Mouse (Mus musculus): Measurements from ENCODE around the gene Gcgr. TPM values are rescaled to one million over a fixed set of nuclear protein-coding genes. Genes with fewer than 3 reads are reported as not detected.

Gene Gcgr
- polyA plus RNA-seq, 1 experiment from 2014 or later, result 0.29 TPM

DNA sequence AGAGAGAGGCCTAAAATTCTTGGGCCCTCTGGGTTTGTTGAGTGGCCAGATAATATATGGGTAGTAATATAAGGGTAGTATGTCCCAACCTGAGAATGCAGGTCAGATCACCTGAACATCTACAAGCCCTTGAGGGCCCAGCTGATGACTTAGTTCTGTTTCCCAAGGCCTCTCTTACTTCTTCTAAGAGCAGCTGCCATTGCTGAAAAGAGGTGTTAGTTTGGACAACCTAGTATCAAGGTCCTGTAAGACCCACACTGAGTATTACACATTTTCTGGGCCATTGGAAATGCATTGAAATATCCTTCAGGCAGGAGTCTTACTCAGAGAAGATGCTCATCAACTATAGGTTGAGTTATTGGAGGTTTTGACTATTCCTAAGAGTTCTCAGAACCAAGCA lies 45.4 kb downstream of the Gcgr start:
- Histone ChIP-seq H3K4me2 (replicated peaks) (no peak overlapping the region), H3K4me1 (peaks cover 45% of the 10 kb centered on the region), H3K27ac (replicated peaks) (no peak overlapping the region), H3K4me3 (no peak overlapping the region), H3K9ac (replicated peaks) (no peak overlapping the region), H3K36me3 (peaks cover 33% of the 10 kb centered on the region), H3K9me3 (no peaks in the 10 kb centered on the region), H3K27me3 (no peaks in the 10 kb centered on the region)
- no peak for ATAC-seq (ENCODE audit: low FRiP score, low read depth)

DNA sequence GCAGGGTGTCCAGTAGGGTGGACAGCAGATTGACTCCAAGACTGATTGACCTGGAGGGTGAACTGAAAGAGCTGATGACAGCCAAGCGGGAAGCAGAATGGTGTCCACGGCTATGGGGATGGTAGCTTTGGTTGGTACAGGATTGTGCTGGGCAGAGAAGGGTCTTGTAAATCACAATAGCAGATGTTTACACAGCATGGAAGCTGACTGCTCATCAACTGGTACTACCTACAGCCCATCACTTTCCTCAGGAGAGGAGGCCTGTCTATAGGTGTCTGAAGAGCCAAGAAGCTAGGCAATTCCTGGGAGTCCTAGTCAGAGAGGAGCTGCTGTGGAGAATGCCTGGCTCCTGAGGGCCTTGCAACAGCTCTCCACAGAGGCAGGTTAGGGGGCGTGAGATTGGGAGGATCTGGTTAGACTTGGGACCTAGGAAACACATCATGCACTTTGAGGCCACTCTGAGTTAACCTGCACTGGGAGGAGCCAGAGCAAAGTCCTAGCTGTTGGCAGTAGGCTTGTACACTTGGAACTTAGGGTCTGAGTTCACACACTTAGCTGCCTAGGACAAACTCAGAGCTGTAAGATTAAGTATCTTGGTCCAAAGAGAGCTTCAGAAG lies 46.0 kb downstream of the Gcgr start:
- 88% methylated on average over 3 of the region's 3 CpGs for WGBS
- ATAC-seq (ENCODE audit: low FRiP score, low read depth), result no peak

DNA sequence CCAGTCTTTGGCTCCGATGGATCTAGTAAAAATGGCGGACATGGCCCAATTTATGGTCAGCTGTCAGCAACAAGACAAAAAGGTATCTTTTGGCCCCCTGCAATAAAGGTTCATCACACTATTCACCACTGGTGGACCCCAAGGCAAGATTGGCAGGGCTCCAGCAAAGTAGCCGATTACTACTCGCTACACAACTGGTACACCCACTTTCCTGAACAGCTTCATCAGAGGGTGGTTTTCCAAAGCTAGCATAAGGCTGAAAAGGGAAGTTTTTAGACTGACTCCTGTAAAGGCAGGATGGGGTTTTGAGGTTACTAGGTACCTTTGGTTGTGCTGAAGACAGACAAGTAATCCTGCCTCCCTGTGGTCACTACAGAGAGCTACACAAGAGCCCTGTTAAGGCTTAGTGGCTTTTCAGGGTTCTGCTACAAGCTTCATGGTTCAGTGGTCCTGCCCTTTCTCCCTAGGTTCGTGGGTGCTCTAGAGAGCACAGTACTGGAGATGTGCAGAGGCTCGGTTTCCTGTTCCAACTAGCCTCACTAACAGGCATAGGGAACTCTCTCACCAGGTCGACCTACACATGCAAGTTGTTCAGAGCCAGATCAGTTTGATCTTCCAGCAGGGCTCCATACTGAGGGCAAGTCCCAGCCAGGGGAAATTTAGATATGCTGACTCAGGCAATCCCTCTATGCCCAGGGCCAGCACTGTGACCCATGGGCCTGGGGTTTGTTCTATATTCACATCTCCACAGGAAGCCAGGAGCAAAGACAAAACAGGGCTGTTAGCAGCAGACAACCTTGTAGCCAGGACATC lies 46.9 kb downstream of the Gcgr start:
- H3K9ac ChIP-seq (replicated peaks), result no peak overlapping the region
- WGBS, result 83% methylated on average over 7 of the region's 7 CpGs
- no peaks in the 10 kb centered on the region for H3K9me3 ChIP-seq
- no peak overlapping the region for H3K4me2 ChIP-seq (replicated peaks)
- no peak overlapping the region for H3K4me3 ChIP-seq
- peaks cover 42% of the 10 kb centered on the region for H3K4me1 ChIP-seq
- H3K27ac ChIP-seq (replicated peaks), result no peak overlapping the region
- no peak for ATAC-seq (ENCODE audit: low FRiP score, low read depth)
- H3K36me3 ChIP-seq, result peaks cover 27% of the 10 kb centered on the region
- H3K27me3 ChIP-seq, result no peaks in the 10 kb centered on the region

More for the DNA sequence above, 46.0 kb downstream of the Gcgr start:
- H3K9ac ChIP-seq (replicated peaks), result no peak overlapping the region
- no peak overlapping the region for H3K27ac ChIP-seq (replicated peaks)
- no peaks in the 10 kb centered on the region for H3K27me3 ChIP-seq
- H3K4me3 ChIP-seq, result no peak overlapping the region
- no peaks in the 10 kb centered on the region for H3K9me3 ChIP-seq
- peaks cover 39% of the 10 kb centered on the region for H3K4me1 ChIP-seq
- H3K4me2 ChIP-seq (replicated peaks), result no peak overlapping the region
- peaks cover 28% of the 10 kb centered on the region for H3K36me3 ChIP-seq

DNA sequence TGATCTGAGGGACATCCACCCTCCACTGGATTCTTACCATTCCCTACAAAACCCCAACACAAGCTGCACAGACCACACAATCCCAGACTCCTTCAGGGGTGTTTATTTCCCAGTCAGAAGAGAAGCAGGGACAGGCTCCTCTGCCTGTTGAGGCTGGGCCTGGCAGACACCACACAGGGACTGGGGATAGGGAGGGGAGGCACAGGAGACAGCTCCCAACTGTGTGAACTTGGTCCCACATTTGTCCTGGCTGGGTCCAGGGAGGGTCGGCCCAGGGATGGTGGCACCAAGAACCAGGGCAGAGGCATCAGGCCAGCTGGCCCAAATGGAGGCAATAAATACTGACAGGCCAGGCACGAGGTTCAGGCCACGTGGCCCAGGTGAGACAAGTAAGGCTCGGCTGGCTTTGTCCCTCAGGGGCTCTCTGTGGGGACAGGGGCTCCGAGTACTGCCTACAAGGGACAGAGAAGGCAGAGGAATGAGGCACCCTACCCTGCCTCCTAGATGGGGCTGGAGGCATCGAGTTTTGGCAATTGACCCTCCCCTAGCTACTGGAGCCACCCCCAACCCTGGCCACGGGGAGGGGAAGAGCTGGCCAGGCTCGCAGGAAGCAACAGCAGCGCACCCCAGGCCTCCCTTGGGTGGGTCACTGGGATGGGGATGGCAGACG lies 47.7 kb downstream of the Gcgr start:
- Histone ChIP-seq H3K4me2 (replicated peaks) (no peak overlapping the region), H3K9ac (replicated peaks) (no peak overlapping the region), H3K27me3 (no peaks in the 10 kb centered on the region), H3K9me3 (no peaks in the 10 kb centered on the region), H3K4me3 (0 out of 2 replicates have a peak overlapping the region, but pooled peaks have one; percentile 7), H3K36me3 (peaks cover 27% of the 10 kb centered on the region), H3K4me1 (peaks cover 44% of the 10 kb centered on the region), H3K27ac (replicated peaks) (peak overlapping the region; percentile 20)
- ATAC-seq (ENCODE audit: low FRiP score, low read depth), result no peak
- 91% methylated on average over 10 of the region's 10 CpGs for WGBS

DNA sequence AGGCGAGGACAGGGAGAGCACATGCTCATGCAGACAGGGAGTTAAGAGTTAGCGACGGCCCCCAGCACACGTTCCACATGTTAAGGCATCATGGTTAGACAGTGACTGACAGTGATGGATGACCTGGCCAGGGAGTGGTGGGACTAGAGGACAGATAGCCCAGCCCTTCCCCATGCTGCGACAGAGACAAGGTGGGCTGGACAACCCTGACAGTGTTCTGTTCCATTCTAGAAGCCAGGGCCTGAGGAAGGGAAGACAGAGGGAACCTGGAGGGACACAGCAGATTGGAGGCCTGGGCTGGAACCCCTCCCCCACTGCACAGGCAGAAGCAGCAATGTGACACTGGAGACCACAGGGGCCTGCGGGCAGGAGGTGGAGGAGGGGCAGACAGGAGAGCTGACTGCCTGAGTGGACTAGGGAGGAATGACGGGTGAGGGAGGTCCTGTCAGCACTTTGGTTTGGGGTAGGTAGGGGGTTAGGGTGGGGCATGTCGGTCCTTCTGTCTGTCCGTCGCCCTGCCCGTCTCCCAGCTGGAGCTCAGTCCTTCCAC lies 48.3 kb downstream of the Gcgr start:
- 88% methylated on average over 11 of the region's 11 CpGs for WGBS
- no peak overlapping the region; the same call in 1 of the 2 replicates for H3K9ac ChIP-seq (replicated peaks)
- peaks cover 31% of the 10 kb centered on the region for H3K36me3 ChIP-seq
- 0 out of 2 replicates have a peak overlapping the region, but pooled peaks have one; percentile 7 for H3K4me3 ChIP-seq
- H3K4me2 ChIP-seq (replicated peaks), result no peak overlapping the region
- no peak for ATAC-seq (ENCODE audit: low FRiP score, low read depth)
- H3K27ac ChIP-seq (replicated peaks), result peak overlapping the region; percentile 20
- peaks cover 2% of the 10 kb centered on the region; the same call in 1 of the 2 replicates for H3K9me3 ChIP-seq
- no peaks in the 10 kb centered on the region for H3K27me3 ChIP-seq
- H3K4me1 ChIP-seq, result peaks cover 43% of the 10 kb centered on the region

DNA sequence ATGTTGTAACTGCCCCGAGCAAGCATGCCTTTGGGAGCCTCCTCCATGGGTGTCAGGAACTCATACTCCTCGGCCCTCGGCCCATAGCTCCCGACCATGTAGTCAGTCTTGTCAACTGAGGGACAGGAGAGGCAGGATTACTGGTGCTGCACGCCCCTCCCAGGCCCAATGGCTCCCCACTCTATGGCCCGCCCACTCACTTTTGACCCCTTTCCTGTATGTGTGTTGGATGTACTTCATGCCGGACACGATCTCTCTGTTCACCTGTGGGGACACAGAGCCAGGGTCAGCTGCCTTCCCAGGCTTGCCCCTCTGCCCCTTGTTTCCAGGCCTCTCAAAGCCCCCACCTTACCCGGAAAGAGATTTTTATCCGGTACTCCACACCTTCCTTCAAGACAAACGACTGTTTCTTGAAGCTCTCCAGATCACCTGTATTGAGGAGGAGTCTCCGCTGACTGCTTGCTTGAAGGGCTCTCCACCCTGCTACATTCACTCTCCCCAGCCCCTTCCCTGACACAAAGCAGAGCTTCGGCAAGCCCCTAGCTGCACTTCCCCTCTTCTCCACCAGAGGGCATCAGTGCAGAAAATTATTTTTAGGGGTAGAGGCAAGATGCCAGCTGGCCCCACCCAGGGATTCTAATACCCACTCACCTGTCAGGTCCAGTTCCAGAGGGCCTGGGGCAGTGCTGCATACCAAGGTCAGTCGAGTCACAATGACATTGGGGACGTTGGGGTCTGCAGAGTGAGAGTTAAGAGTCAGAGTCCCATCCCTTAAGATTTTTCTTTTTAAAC lies 49.0 kb downstream of the Gcgr start:
- WGBS, result 67% methylated on average over 15 of the region's 15 CpGs
- Histone ChIP-seq H3K36me3 (peaks cover 39% of the 10 kb centered on the region), H3K4me3 (peak overlapping the region; percentile 92), H3K27ac (replicated peaks) (peak overlapping the region; percentile 93), H3K9ac (replicated peaks) (peak overlapping the region; percentile 97; the same call in 1 of the 2 replicates), H3K9me3 (peaks cover 4% of the 10 kb centered on the region; the same call in 1 of the 2 replicates), H3K27me3 (no peaks in the 10 kb centered on the region), H3K4me2 (replicated peaks) (peak overlapping the region; percentile 92), H3K4me1 (peaks cover 37% of the 10 kb centered on the region)
- peak; percentile 23; the same call in 1 of the 2 replicates for ATAC-seq (ENCODE audit: low FRiP score, low read depth)

DNA sequence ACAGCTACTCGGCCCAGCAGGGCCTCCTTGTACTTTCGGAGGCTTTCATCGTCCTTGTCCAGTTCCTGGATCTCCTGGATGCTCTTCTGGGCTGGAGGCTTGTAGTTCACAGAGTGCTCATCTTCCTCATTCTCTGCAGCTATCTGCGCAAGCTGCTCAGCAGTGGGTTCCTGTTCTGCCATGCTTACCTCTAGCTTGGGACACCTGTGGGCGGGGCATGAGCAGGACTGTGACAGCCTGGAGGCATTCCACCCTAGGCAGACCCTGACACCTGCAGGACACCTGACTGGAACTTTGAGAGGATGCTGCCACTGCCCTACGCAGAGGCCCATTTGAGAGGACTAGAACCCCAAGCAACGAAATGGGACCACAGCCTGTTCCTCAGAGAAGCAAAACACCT lies 49.7 kb downstream of the Gcgr start:
- WGBS, result 61% methylated on average over 7 of the region's 7 CpGs
- H3K27ac ChIP-seq (replicated peaks), result peak overlapping the region; percentile 93
- H3K4me3 ChIP-seq, result peak overlapping the region; percentile 92
- H3K27me3 ChIP-seq, result no peaks in the 10 kb centered on the region
- peaks cover 4% of the 10 kb centered on the region; the same call in 1 of the 2 replicates for H3K9me3 ChIP-seq
- peaks cover 43% of the 10 kb centered on the region for H3K36me3 ChIP-seq
- H3K4me1 ChIP-seq, result peaks cover 33% of the 10 kb centered on the region
- H3K9ac ChIP-seq (replicated peaks), result peak overlapping the region; percentile 97
- H3K4me2 ChIP-seq (replicated peaks), result peak overlapping the region; percentile 92
- no peak for ATAC-seq (ENCODE audit: low FRiP score, low read depth)

DNA sequence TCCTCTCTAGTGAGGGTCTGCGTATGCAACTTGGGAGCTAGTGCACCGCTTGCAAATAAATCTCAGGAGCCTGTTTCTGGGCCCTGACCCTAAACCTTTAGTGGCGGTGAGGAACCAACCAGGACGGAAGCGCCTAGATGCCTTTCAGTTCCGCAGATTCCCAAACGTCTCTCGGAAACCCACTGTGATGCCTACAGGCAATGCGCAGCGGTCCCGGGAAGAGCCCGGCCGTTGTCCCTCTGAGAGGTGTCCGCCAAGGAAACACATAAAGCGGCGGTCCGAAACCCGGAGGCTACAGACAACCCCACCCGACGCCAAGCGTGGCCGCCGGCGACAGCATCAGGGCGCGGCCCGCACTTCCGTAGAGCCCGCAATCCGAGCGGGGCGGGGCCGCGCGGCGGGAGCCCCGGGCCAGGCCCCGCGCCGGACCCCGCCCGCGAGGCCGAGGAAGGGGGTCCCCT lies 50.4 kb downstream of the Gcgr start:
- peak overlapping the region; percentile 97 for H3K9ac ChIP-seq (replicated peaks)
- WGBS, result under 1% methylated on average over 37 of the region's 44 CpGs
- peak overlapping the region; percentile 92 for H3K4me2 ChIP-seq (replicated peaks)
- H3K9me3 ChIP-seq, result peaks cover 4% of the 10 kb centered on the region; the same call in 1 of the 2 replicates
- H3K4me1 ChIP-seq, result peaks cover 33% of the 10 kb centered on the region
- H3K4me3 ChIP-seq, result peak overlapping the region; percentile 92
- no peaks in the 10 kb centered on the region for H3K27me3 ChIP-seq
- ATAC-seq (ENCODE audit: low FRiP score, low read depth), result peak; percentile 60
- peaks cover 50% of the 10 kb centered on the region for H3K36me3 ChIP-seq
- H3K27ac ChIP-seq (replicated peaks), result peak overlapping the region; percentile 93

DNA sequence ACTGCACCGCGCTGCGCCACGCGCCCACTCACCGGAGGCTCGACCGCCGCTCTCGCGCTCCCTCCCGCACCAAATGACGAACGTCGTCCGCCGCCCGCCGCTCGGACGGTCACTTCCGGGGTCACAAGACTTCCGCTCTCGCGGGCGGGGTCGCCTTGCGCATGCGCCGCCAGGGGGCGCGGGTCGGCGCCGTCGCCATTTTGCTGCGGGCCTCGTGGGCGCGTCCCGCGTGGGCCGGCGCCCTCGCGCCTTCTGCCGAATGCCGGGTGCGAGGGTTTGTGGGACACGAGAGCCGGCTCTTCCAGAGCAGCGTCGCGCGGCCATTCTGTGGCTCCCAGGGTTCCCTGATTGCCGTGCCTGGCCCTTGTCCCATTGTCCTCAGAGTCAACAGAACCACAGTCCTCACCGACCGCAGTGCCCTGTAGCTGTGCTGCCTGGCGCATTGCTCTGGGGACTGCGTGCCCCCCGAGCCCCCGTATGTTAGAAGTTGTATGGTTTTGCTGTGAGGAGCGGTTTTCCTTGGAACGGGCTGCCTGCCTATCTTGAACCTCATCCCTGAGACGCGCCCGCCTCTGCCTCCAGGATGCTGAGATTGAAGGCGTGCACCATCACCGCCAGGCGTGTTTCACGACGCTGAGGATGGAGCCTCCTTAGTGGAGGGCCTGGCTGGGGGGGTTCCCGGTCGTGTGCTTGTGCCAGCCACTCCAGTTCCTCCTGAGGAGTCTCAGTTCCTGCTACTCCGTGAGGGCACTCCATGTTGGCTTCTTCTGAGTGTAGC lies 51.2 kb downstream of the Gcgr start, which contains the start of gene Arhgdia:
Gene Arhgdia, minus strand, starts transcription at position 135 of the 778 bp plus-strand sequence.
- H3K4me1 ChIP-seq, result peaks cover 33% of the 10 kb centered on the region
- ATAC-seq (ENCODE audit: low FRiP score, low read depth), result peak; percentile 72
- peak within 1 kb of the TSS; percentile 93 for H3K27ac ChIP-seq (replicated peaks)
- H3K36me3 ChIP-seq, result peaks cover 58% of the 10 kb centered on the region
- 4% methylated on average over 67 of the region's 75 CpGs for WGBS
- peak within 1 kb of the TSS; percentile 92 for H3K4me2 ChIP-seq (replicated peaks)
- H3K9me3 ChIP-seq, result peaks cover 4% of the 10 kb centered on the region; the same call in 1 of the 2 replicates
- no peaks in the 10 kb centered on the region for H3K27me3 ChIP-seq
- H3K9ac ChIP-seq (replicated peaks), result peak within 1 kb of the TSS; percentile 97
- peak within 1 kb of the TSS; percentile 92 for H3K4me3 ChIP-seq

DNA sequence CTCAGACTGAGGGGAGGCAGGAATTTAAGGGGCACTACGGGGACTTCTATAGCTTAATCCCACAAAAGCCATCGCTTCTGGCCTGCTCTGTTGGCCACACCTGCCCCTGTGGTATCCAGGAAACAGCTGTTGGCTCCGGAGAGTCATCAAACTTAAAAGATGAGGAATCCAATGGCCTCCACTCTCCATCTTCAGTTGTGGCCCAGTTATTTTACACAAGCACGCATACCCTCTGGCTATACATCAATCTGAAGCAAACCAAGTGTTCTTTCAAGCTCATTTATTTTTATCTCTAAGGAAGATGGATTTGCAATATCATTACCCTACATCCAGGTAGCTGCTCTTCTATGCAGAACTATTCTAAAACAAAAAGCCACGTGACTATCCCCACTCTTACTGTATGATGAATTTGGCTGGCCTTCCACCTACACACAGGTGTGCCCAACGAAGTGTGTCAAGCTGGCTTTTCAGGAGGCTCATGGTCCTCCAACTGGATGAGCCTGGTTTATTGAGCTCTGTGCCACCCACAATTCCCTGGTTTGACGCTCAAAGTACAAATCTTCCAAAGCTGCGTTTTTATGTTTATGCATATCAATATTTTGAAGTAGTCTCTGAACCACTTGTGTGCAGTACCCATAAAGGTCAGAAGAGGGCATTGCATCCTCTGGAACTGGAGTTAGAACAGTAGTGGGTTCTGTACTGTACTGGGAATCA lies 51.9 kb downstream of the Gcgr start:
- Histone ChIP-seq H3K4me2 (replicated peaks) (peak overlapping the region; percentile 92), H3K27me3 (no peaks in the 10 kb centered on the region), H3K9ac (replicated peaks) (peak overlapping the region; percentile 97), H3K9me3 (peaks cover 4% of the 10 kb centered on the region; the same call in 1 of the 2 replicates), H3K27ac (replicated peaks) (peak overlapping the region; percentile 93), H3K36me3 (peaks cover 62% of the 10 kb centered on the region), H3K4me3 (peak overlapping the region; percentile 92), H3K4me1 (peaks cover 33% of the 10 kb centered on the region)
- ATAC-seq (ENCODE audit: low FRiP score, low read depth), result 0 out of 2 replicates have a peak, but pooled peaks have one; percentile 2
- WGBS, result 74% methylated on average over 8 of the region's 8 CpGs

Data from midbrain, embryonic 12.5 days (tissue).